ENCODE assay signal across 8 mouse cellular contexts in genomic region chr7:64873266-64873665, GRCm38 (mm10). TPM values are rescaled to one million over a fixed set of nuclear protein-coding genes. Genes with fewer than 3 reads are reported as not detected.
A peak's percentile ranks its signal among the peaks of the same experiment; 100 is the strongest.
DNase-seq lines count a peak whose midpoint lies in the region; ATAC-seq and TF ChIP-seq lines count a peak whose summit lies in the region.

No protein-coding gene starts in this region.

- peak overlapping the region; percentile 90 for H3K4me2 ChIP-seq in embryonic facial prominence, embryonic 13.5 days
- H3K4me2 ChIP-seq in intestine, embryonic 15.5 days (replicated peaks), result peak overlapping the region; percentile 73
- peak overlapping the region; percentile 93 for H3K4me2 ChIP-seq in neural tube, embryonic 12.5 days (replicated peaks)

- no peak for DNase-seq in layer of hippocampus, adult 2 months (ENCODE audit: low spot score in 2 of 2)
- DNase-seq in layer of hippocampus, postnatal 14 days (ENCODE audit: low spot score in 2 of 2), result no peak
- no peak for DNase-seq in spleen, postnatal 10 days (ENCODE audit: low spot score in 2 of 2)
- DNase-seq in ovary, adult 18-20 months (ENCODE audit: low spot score), result no peak

- H3K36me3 ChIP-seq in embryonic facial prominence, embryonic 13.5 days, result peaks cover 10% of the 10 kb centered on the region
- H3K36me3 ChIP-seq in intestine, embryonic 15.5 days, result no peaks in the 10 kb centered on the region
- H3K36me3 ChIP-seq in neural tube, embryonic 12.5 days, result no peaks in the 10 kb centered on the region

- no peaks in the 10 kb centered on the region for H3K9me3 ChIP-seq in embryonic facial prominence, embryonic 13.5 days
- H3K9me3 ChIP-seq in intestine, embryonic 15.5 days, result no peaks in the 10 kb centered on the region
- H3K9me3 ChIP-seq in neural tube, embryonic 12.5 days, result no peaks in the 10 kb centered on the region

- no peak for ATAC-seq in embryonic facial prominence, embryonic 13.5 days (ENCODE audit: insufficient number of reproducible peaks, insufficient read depth, low FRiP score, low TSS enrichment, low read depth)
- ATAC-seq in intestine, embryonic 15.5 days, result peak; percentile 28
- peak; percentile 29 for ATAC-seq in neural tube, embryonic 12.5 days (ENCODE audit: low FRiP score, low read depth)
- ATAC-seq in activated CD4-positive, CD25-positive, alpha-beta regulatory T cell, adult 4 months, result no peak

- 36% methylated on average over 11 of the region's 11 CpGs for WGBS in embryonic facial prominence, embryonic 13.5 days
- WGBS in intestine, embryonic 15.5 days, result 34% methylated on average over 11 of the region's 11 CpGs
- 41% methylated on average over 11 of the region's 11 CpGs for WGBS in neural tube, embryonic 12.5 days

- peaks cover 15% of the 10 kb centered on the region for H3K4me1 ChIP-seq in embryonic facial prominence, embryonic 13.5 days
- peaks cover 7% of the 10 kb centered on the region for H3K4me1 ChIP-seq in intestine, embryonic 15.5 days (replicated peaks)
- H3K4me1 ChIP-seq in neural tube, embryonic 12.5 days, result peaks cover 18% of the 10 kb centered on the region

- H3K27ac ChIP-seq in layer of hippocampus, adult 2 months, result peak overlapping the region; percentile 94
- peak overlapping the region; percentile 98 for H3K27ac ChIP-seq in embryonic facial prominence, embryonic 13.5 days
- H3K27ac ChIP-seq in intestine, embryonic 15.5 days, result no peak overlapping the region
- H3K27ac ChIP-seq in neural tube, embryonic 12.5 days, result peak overlapping the region; percentile 42; the same call in 1 of the 2 replicates

- H3K9ac ChIP-seq in embryonic facial prominence, embryonic 13.5 days, result 0 out of 2 replicates have a peak overlapping the region, but pooled peaks have one; percentile 32
- H3K9ac ChIP-seq in intestine, embryonic 15.5 days, result peak overlapping the region; percentile 26; the same call in 1 of the 2 replicates
- H3K9ac ChIP-seq in neural tube, embryonic 12.5 days, result 0 out of 2 replicates have a peak overlapping the region, but pooled peaks have one; percentile 38

- no peak for TF ChIP-seq CTCF in layer of hippocampus, adult 2 months (conservative IDR thresholded peaks at IDR 0.05)

- peak overlapping the region; percentile 83 for H3K4me3 ChIP-seq in layer of hippocampus, adult 2 months
- H3K4me3 ChIP-seq in embryonic facial prominence, embryonic 13.5 days, result peak overlapping the region; percentile 91
- H3K4me3 ChIP-seq in intestine, embryonic 15.5 days (replicated peaks), result peak overlapping the region; percentile 90; the same call in 1 of the 2 replicates
- H3K4me3 ChIP-seq in neural tube, embryonic 12.5 days, result peak overlapping the region; percentile 94

- no peaks in the 10 kb centered on the region for H3K27me3 ChIP-seq in embryonic facial prominence, embryonic 13.5 days
- no peaks in the 10 kb centered on the region for H3K27me3 ChIP-seq in intestine, embryonic 15.5 days (replicated peaks)
- no peaks in the 10 kb centered on the region for H3K27me3 ChIP-seq in neural tube, embryonic 12.5 days (replicated peaks)

RNA-seq across cellular contexts. Expression of gene Nsmce3, which starts 0.5 kb away (rescaled TPM):
- total RNA-seq in layer of hippocampus, adult 2 months (2021), result 10 to 100 TPM; 16.8 to 19.0 TPM
- 10 to 100 TPM; 18.1 to 20.7 TPM for total RNA-seq in layer of hippocampus, postnatal 14 days (2021)
- 13.3 and 14.1 TPM in 2 replicates for polyA plus RNA-seq in embryonic facial prominence, embryonic 13.5 days (2015; fragmentation: Nextera tagmentation; extraction: Ambion mirVana)
- polyA plus RNA-seq in intestine, embryonic 15.5 days (2015; fragmentation: Nextera tagmentation; extraction: Ambion mirVana), result 11.3 and 11.9 TPM in 2 replicates
- 9.9 and 10.3 TPM in 2 replicates for polyA plus RNA-seq in neural tube, embryonic 12.5 days (2016; fragmentation: Nextera tagmentation; extraction: Ambion mirVana)
- polyA plus RNA-seq in activated CD4-positive, CD25-positive, alpha-beta regulatory T cell, adult 4 months (2017; shearing (Covaris generic)), result 1 to 10 TPM; 3.7 to 4.2 TPM

Comparison
In these comparisons a context has a peak if more than half of its experiments do, and no peak if none do; other contexts are left out.
1. ATAC-seq: peak in intestine, embryonic 15.5 days (single experiment) and neural tube, embryonic 12.5 days (single experiment); none in embryonic facial prominence, embryonic 13.5 days (single experiment) and activated CD4-positive, CD25-positive, alpha-beta regulatory T cell, adult 4 months (single experiment).
2. Peak in every context shown above with its lines, with median percentiles within 50 percentile points of each other: H3K4me3 ChIP-seq, H3K4me2 ChIP-seq and H3K9ac ChIP-seq.